Mouse (Mus musculus): Measurements from ENCODE around the gene Prr7. TPM values are rescaled to one million over a fixed set of nuclear protein-coding genes. Genes with fewer than 3 reads are reported as not detected.

Prr7 gene
- total and polyA plus RNA-seq, 3 experiments: 0.86 to 1.1 (median 0.94) TPM

DNA sequence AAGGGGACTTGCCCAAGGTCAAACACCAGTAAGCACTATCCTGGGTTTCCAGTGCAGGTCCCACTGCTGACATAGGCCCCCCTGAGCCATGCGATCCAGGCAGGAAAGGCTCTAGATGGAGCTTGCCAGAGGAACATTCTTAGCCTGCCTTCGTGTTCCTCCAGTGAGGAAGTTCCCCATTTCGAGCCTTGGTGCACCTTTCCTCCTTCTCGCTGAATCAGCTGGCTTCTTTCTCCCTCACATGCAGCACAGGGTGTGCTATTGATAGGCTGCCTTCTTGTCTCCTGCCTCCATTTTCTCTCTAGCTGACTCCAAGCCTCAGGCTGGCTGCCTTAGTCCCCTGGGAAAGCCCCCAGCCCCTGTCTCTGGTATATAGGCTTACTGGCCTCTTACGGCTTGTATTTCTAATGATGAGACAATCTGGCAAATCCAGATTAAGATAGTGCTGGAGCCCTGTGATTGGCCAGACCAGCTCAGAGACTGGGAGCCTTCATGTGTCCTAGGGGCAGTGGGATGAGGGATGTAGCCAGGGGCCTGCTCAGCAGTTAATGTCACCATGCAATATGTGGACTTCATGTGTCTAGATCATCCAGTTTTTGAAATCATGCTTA, 1.9 kb downstream of the Prr7 start:
- no peaks in the 10 kb centered on the region for H3K4me1 ChIP-seq (ENCODE audit: control insufficient read depth, insufficient read depth, low read length)
- 60% methylated on average over 5 of the region's 5 CpGs for WGBS
- H3K79me2 ChIP-seq (replicated peaks; ENCODE audit: control insufficient read depth, insufficient read depth, low read length): no peaks in the 10 kb centered on the region
- H3K36me3 ChIP-seq (ENCODE audit: control insufficient read depth, insufficient read depth, low read length): no peaks in the 10 kb centered on the region
- DNase-seq: no peak
- H3K9ac ChIP-seq (ENCODE audit: low read depth, low read length): no peak overlapping the region
- intact Hi-C loops (cut with DNase I): no loop called here
- H3K27me3 ChIP-seq (ENCODE audit: control insufficient read depth, insufficient read depth, low read length): no peaks in the 10 kb centered on the region
- H3K4me3 ChIP-seq: no peak overlapping the region
- no peak overlapping the region for H3K27ac ChIP-seq
- no peak for TF ChIP-seq CTCF (IDR thresholded peaks at IDR 0.05)
- TF ChIP-seq EP300 (IDR thresholded peaks at IDR 0.05; ENCODE audit: insufficient read depth, low read depth, low read length): no peak
- no peak for TF ChIP-seq POLR2A (IDR thresholded peaks at IDR 0.05; ENCODE audit: insufficient read depth, low read depth, low read length)

- H3K27me3 ChIP-seq (ENCODE audit: control insufficient read depth, insufficient read depth, low read length): no peaks in the 10 kb centered on the region
- no peak for TF ChIP-seq POLR2A (IDR thresholded peaks at IDR 0.05; ENCODE audit: insufficient read depth, low read depth, low read length)
- peak; percentile 76 for TF ChIP-seq CTCF (IDR thresholded peaks at IDR 0.05)
- H3K27ac ChIP-seq: no peak overlapping the region
- no peak for DNase-seq
- H3K79me2 ChIP-seq (replicated peaks; ENCODE audit: control insufficient read depth, insufficient read depth, low read length): no peaks in the 10 kb centered on the region
- 37% methylated on average over 13 of the region's 13 CpGs for WGBS
- no peaks in the 10 kb centered on the region for H3K36me3 ChIP-seq (ENCODE audit: control insufficient read depth, insufficient read depth, low read length)
- no peak overlapping the region for H3K4me3 ChIP-seq
- H3K4me1 ChIP-seq (ENCODE audit: control insufficient read depth, insufficient read depth, low read length): peaks cover 2% of the 10 kb centered on the region; the same call in 1 of the 2 replicates
- intact Hi-C loops (cut with DNase I): no loop called here
- no peak overlapping the region for H3K9ac ChIP-seq (ENCODE audit: low read depth, low read length)
These were observed 4.9 kb downstream of the Prr7 start for GRCm38 (mm10) chr13:55468851-55469560.

DNA sequence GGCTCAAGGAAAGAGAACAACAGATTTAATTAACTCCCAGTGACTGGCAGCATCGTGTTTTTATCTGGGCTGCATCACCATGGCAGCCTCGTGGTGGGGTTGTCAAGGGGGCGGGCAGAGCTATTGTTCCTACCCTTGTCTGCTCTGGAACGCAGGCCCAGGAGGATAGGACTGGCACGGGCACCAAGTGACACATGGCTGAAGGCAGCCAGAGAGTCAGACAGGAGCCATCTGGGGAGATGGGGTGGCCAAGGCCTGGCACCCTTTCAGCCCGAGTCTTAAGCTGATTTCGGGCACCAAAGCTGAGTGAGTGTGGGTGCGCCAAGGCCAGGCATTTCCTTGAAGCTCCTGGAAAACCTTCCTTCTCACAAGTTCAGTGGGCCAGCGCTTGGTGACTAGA, 6.3 kb downstream of the Prr7 start:
- WGBS: 66% methylated on average over 9 of the region's 9 CpGs
- intact Hi-C loops (cut with DNase I): no loop called here
- no peaks in the 10 kb centered on the region for H3K27me3 ChIP-seq (ENCODE audit: control insufficient read depth, insufficient read depth, low read length)

DNA sequence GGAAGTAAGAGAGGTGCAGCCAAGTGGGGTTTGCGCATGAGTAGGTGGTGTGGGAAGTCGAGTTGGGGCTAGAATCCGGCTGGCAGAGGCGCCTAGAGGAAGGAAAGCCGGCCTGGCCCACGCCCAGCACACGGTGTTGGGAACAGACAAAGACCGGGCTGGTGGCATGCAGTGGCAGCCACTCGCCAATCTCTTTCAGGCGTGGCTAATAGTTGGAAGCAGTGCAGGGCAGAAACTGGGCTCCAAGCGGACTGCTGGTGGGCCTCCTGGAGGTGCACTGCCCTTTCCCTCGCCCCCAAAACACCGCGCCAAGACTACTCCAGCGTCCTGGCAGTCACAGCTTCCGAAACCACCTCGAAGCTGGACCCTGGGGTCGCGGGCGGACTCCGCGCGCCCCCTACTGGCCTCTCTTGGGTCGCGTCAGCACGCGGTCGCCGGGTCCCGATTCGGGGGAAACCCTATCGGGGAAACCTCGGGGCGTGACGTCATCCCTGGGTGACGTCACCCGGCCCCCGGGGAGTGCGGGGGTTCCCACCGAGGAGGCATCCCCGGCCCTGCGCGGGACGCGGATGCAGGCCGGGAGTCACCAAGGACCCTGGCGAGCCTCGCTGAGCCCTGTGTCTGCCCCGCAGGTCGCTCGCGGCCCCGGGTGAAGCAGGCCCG, 7.2 kb downstream of the Prr7 start:
- 2% methylated on average over 54 of the region's 54 CpGs for WGBS
- Histone ChIP-seq H3K36me3 (ENCODE audit: control insufficient read depth, insufficient read depth, low read length) (no peaks in the 10 kb centered on the region), H3K4me1 (ENCODE audit: control insufficient read depth, insufficient read depth, low read length) (peaks cover 2% of the 10 kb centered on the region; the same call in 1 of the 2 replicates), H3K79me2 (replicated peaks; ENCODE audit: control insufficient read depth, insufficient read depth, low read length) (no peaks in the 10 kb centered on the region), H3K9ac (ENCODE audit: low read depth, low read length) (peak overlapping the region; percentile 91), H3K27ac (peak overlapping the region; percentile 62), H3K4me3 (peak overlapping the region; percentile 70), H3K27me3 (ENCODE audit: control insufficient read depth, insufficient read depth, low read length) (no peaks in the 10 kb centered on the region)
- intact Hi-C loops (cut with DNase I): loop anchor here (1.0 kb wide), 2 partner anchors 53 to 66 kb away; no protein-coding TSS in a partner anchor
- DNase-seq: peak; percentile 90
- no peak for TF ChIP-seq EP300 (IDR thresholded peaks at IDR 0.05; ENCODE audit: insufficient read depth, low read depth, low read length)
- no peak for TF ChIP-seq POLR2A (IDR thresholded peaks at IDR 0.05; ENCODE audit: insufficient read depth, low read depth, low read length)
- TF ChIP-seq CTCF (IDR thresholded peaks at IDR 0.05): no peak; the same call in none of the 2 replicates

More for the DNA sequence above, 6.3 kb downstream of the Prr7 start:
- H3K9ac ChIP-seq (ENCODE audit: low read depth, low read length): no peak overlapping the region
- H3K79me2 ChIP-seq (replicated peaks; ENCODE audit: control insufficient read depth, insufficient read depth, low read length): no peaks in the 10 kb centered on the region
- DNase-seq: no peak
- H3K36me3 ChIP-seq (ENCODE audit: control insufficient read depth, insufficient read depth, low read length): no peaks in the 10 kb centered on the region
- H3K27ac ChIP-seq: no peak overlapping the region
- no peak overlapping the region for H3K4me3 ChIP-seq
- peaks cover 2% of the 10 kb centered on the region; the same call in 1 of the 2 replicates for H3K4me1 ChIP-seq (ENCODE audit: control insufficient read depth, insufficient read depth, low read length)
- TF ChIP-seq CTCF (IDR thresholded peaks at IDR 0.05): no peak
- no peak for TF ChIP-seq EP300 (IDR thresholded peaks at IDR 0.05; ENCODE audit: insufficient read depth, low read depth, low read length)
- TF ChIP-seq POLR2A (IDR thresholded peaks at IDR 0.05; ENCODE audit: insufficient read depth, low read depth, low read length): no peak

- WGBS: under 1% methylated on average over 31 of the region's 31 CpGs
- intact Hi-C loops (cut with DNase I): loop anchor here (1.0 to 2.0 kb wide), 4 partner anchors 25 to 66 kb away; partner anchors contain the start of gene Pdlim7
- no peaks in the 10 kb centered on the region for H3K27me3 ChIP-seq (ENCODE audit: control insufficient read depth, insufficient read depth, low read length)
These were observed 7.7 kb downstream of the Prr7 start for GRCm38 (mm10) chr13:55471819-55472131.

More at GRCm38 (mm10) chr13:55471819-55472131, 7.7 kb downstream of the Prr7 start:
- peak overlapping the region; percentile 62 for H3K27ac ChIP-seq
- no peak for DNase-seq
- peak overlapping the region; percentile 91 for H3K9ac ChIP-seq (ENCODE audit: low read depth, low read length)
- H3K79me2 ChIP-seq (replicated peaks; ENCODE audit: control insufficient read depth, insufficient read depth, low read length): no peaks in the 10 kb centered on the region
- H3K4me3 ChIP-seq: peak overlapping the region; percentile 70
- peaks cover 2% of the 10 kb centered on the region; the same call in 1 of the 2 replicates for H3K4me1 ChIP-seq (ENCODE audit: control insufficient read depth, insufficient read depth, low read length)
- no peak for TF ChIP-seq CTCF (IDR thresholded peaks at IDR 0.05)
- no peak for TF ChIP-seq EP300 (IDR thresholded peaks at IDR 0.05; ENCODE audit: insufficient read depth, low read depth, low read length)
- TF ChIP-seq POLR2A (IDR thresholded peaks at IDR 0.05; ENCODE audit: insufficient read depth, low read depth, low read length): no peak
- H3K36me3 ChIP-seq (ENCODE audit: control insufficient read depth, insufficient read depth, low read length): no peaks in the 10 kb centered on the region
